Mouse (Mus musculus) hindbrain, embryonic 13.5 days (tissue): ENCODE measurements at regions not wholly inside any gene's neighbourhood (a gene's known extent, or its start where the extent isn't known, plus 50 kb on each side); places are given as distances from the start of the nearest gene placed in this dataset.
A peak's percentile ranks its signal among the peaks of the same experiment; 100 is the strongest.

Source experiments
- ATAC-seq: fragments of 200-750 bp; cut with Nextera tagmentation; 2 replicates; pipeline ENCODE4 v1.8.0; 2017; ENCODE audit warnings: moderate TSS enrichment; ENCODE audit not compliant: low FRiP score
- H3K27ac ChIP-seq: fragments of 300-500 bp; sonication (generic); 2 replicates; pipeline ENCODE4 v1.5.1; 2015; ENCODE audit warnings: inconsistent platforms, mild to moderate bottlenecking, moderate library complexity
- H3K27me3 ChIP-seq: fragments of 300-500 bp; sonication (generic); 2 replicates; pipeline ENCODE4 v1.6.1; 2015; ENCODE audit warnings: mild to moderate bottlenecking, inconsistent platforms
- H3K36me3 ChIP-seq: fragments of 300-500 bp; sonication (generic); 2 replicates; pipeline ENCODE4 v1.6.1; 2015; ENCODE audit warnings: mild to moderate bottlenecking, inconsistent platforms
- H3K4me1 ChIP-seq: fragments of 300-500 bp; sonication (generic); replicated peaks from 2 replicates; pipeline ENCODE4 v1.6.1; 2015; ENCODE audit warnings: inconsistent platforms
- H3K4me2 ChIP-seq: fragments of 300-500 bp; sonication (generic); 2 replicates; pipeline ENCODE4 v1.6.1; 2015; ENCODE audit warnings: inconsistent platforms, mild to moderate bottlenecking, moderate library complexity
- H3K4me3 ChIP-seq: fragments of 300-500 bp; sonication (generic); 2 replicates; pipeline ENCODE4 v1.5.1; 2015; ENCODE audit warnings: mild to moderate bottlenecking, inconsistent platforms
- H3K9ac ChIP-seq: fragments of 300-500 bp; sonication (generic); 2 replicates; pipeline ENCODE4 v1.6.1; 2015; ENCODE audit warnings: mild to moderate bottlenecking, inconsistent platforms
- H3K9me3 ChIP-seq: fragments of 300-500 bp; sonication (generic); 2 replicates; pipeline ENCODE4 v1.6.1; 2016; ENCODE audit warnings: inconsistent platforms
- WGBS: fragments of 180-500 bp; shearing (Covaris S2); methylation state at CpG from one replicate; pipeline ENCODE4 v1.1.7; 2015; 5-methylcytosine and 5-hydroxymethylcytosine counted together

GRCm38 (mm10) chr4:70705128-70705752 is 170.4 kb upstream of the Megf9 start:
- WGBS: 71% methylated on average over 3 of the region's 3 CpGs
- no peaks in the 10 kb centered on the region for H3K9me3 ChIP-seq
- H3K4me1 ChIP-seq: no peaks in the 10 kb centered on the region
- no peaks in the 10 kb centered on the region for H3K27me3 ChIP-seq
- no peak overlapping the region for H3K27ac ChIP-seq
- H3K4me2 ChIP-seq: no peak overlapping the region
- no peak for ATAC-seq
- no peaks in the 10 kb centered on the region for H3K36me3 ChIP-seq
- no peak overlapping the region for H3K4me3 ChIP-seq
- no peak overlapping the region for H3K9ac ChIP-seq

GRCm38 (mm10) chr4:70700894-70701293 is 166.1 kb upstream of the Megf9 start:
- H3K4me3 ChIP-seq: no peak overlapping the region
- no peak overlapping the region for H3K9ac ChIP-seq
- no peaks in the 10 kb centered on the region for H3K4me1 ChIP-seq
- H3K27me3 ChIP-seq: no peaks in the 10 kb centered on the region
- H3K9me3 ChIP-seq: no peaks in the 10 kb centered on the region
- WGBS: 81% methylated on average over 1 of the region's 1 CpGs
- H3K4me2 ChIP-seq: no peak overlapping the region
- ATAC-seq: no peak
- H3K36me3 ChIP-seq: no peaks in the 10 kb centered on the region
- no peak overlapping the region for H3K27ac ChIP-seq

GRCm38 (mm10) chr4:70664181-70664580 is 129.4 kb upstream of the Megf9 start:
- ATAC-seq: no peak
- Histone ChIP-seq H3K9ac (no peak overlapping the region), H3K27ac (no peak overlapping the region), H3K27me3 (no peaks in the 10 kb centered on the region), H3K4me1 (no peaks in the 10 kb centered on the region), H3K9me3 (no peaks in the 10 kb centered on the region), H3K36me3 (no peaks in the 10 kb centered on the region), H3K4me2 (no peak overlapping the region), H3K4me3 (no peak overlapping the region)
- 87% methylated on average over 1 of the region's 1 CpGs for WGBS

GRCm38 (mm10) chr4:70621431-70621837 is 86.6 kb upstream of the Megf9 start:
- H3K36me3 ChIP-seq: no peaks in the 10 kb centered on the region
- no peaks in the 10 kb centered on the region for H3K9me3 ChIP-seq
- no peak overlapping the region for H3K27ac ChIP-seq
- no peaks in the 10 kb centered on the region for H3K27me3 ChIP-seq
- H3K4me1 ChIP-seq: no peaks in the 10 kb centered on the region
- H3K9ac ChIP-seq: no peak overlapping the region
- H3K4me2 ChIP-seq: no peak overlapping the region
- no peak overlapping the region for H3K4me3 ChIP-seq
- WGBS: 57% methylated on average over 2 of the region's 2 CpGs
- ATAC-seq: no peak

GRCm38 (mm10) chr4:70619636-70620287 is 85.0 kb upstream of the Megf9 start:
- H3K9me3 ChIP-seq: no peaks in the 10 kb centered on the region
- no peak overlapping the region for H3K4me3 ChIP-seq
- H3K9ac ChIP-seq: no peak overlapping the region
- H3K36me3 ChIP-seq: no peaks in the 10 kb centered on the region
- no peaks in the 10 kb centered on the region for H3K4me1 ChIP-seq
- H3K27me3 ChIP-seq: no peaks in the 10 kb centered on the region
- 92% methylated on average over 8 of the region's 8 CpGs for WGBS
- ATAC-seq: no peak
- no peak overlapping the region for H3K27ac ChIP-seq
- no peak overlapping the region for H3K4me2 ChIP-seq

GRCm38 (mm10) chr4:70615794-70616193 is 81.0 kb upstream of the Megf9 start:
- H3K36me3 ChIP-seq: no peaks in the 10 kb centered on the region
- no peak overlapping the region for H3K9ac ChIP-seq
- H3K4me2 ChIP-seq: no peak overlapping the region
- WGBS: 71% methylated on average over 4 of the region's 4 CpGs
- H3K9me3 ChIP-seq: no peaks in the 10 kb centered on the region
- H3K4me1 ChIP-seq: no peaks in the 10 kb centered on the region
- H3K27ac ChIP-seq: no peak overlapping the region
- H3K4me3 ChIP-seq: no peak overlapping the region
- no peaks in the 10 kb centered on the region for H3K27me3 ChIP-seq
- ATAC-seq: no peak

- no peak overlapping the region for H3K4me2 ChIP-seq
- H3K9me3 ChIP-seq: no peaks in the 10 kb centered on the region
- H3K4me1 ChIP-seq: no peaks in the 10 kb centered on the region
- no peak overlapping the region for H3K9ac ChIP-seq
- no peak for ATAC-seq
- no peak overlapping the region for H3K27ac ChIP-seq
- 41% methylated on average over 5 of the region's 5 CpGs for WGBS
- no peaks in the 10 kb centered on the region for H3K27me3 ChIP-seq
- H3K4me3 ChIP-seq: no peak overlapping the region
- H3K36me3 ChIP-seq: no peaks in the 10 kb centered on the region
These were observed 79.6 kb upstream of the Megf9 start for GRCm38 (mm10) chr4:70614411-70614810.

GRCm38 (mm10) chr4:70603209-70603852 is 68.5 kb upstream of the Megf9 start:
- H3K4me1 ChIP-seq: no peaks in the 10 kb centered on the region
- H3K36me3 ChIP-seq: no peaks in the 10 kb centered on the region
- H3K4me3 ChIP-seq: no peak overlapping the region
- no peak overlapping the region for H3K27ac ChIP-seq
- H3K9me3 ChIP-seq: no peaks in the 10 kb centered on the region
- 28% methylated on average over 3 of the region's 3 CpGs for WGBS
- peak; percentile 46; the same call in 1 of the 2 replicates for ATAC-seq
- H3K9ac ChIP-seq: no peak overlapping the region
- H3K4me2 ChIP-seq: no peak overlapping the region
- H3K27me3 ChIP-seq: peaks cover 2% of the 10 kb centered on the region

GRCm38 (mm10) chr4:70601301-70601700 is 66.5 kb upstream of the Megf9 start:
- H3K9ac ChIP-seq: no peak overlapping the region
- ATAC-seq: peak; percentile 86
- WGBS: 14% methylated on average over 4 of the region's 4 CpGs

More at GRCm38 (mm10) chr4:70601301-70601700, 66.5 kb upstream of the Megf9 start:
- Histone ChIP-seq H3K27me3 (no peaks in the 10 kb centered on the region; the same call in none of the 2 replicates), H3K4me2 (no peak overlapping the region), H3K36me3 (no peaks in the 10 kb centered on the region), H3K9me3 (no peaks in the 10 kb centered on the region), H3K27ac (no peak overlapping the region), H3K4me1 (no peaks in the 10 kb centered on the region), H3K4me3 (no peak overlapping the region)
